11 mouse cellular contexts compared by ENCODE assay signal in the genomic region with DNA sequence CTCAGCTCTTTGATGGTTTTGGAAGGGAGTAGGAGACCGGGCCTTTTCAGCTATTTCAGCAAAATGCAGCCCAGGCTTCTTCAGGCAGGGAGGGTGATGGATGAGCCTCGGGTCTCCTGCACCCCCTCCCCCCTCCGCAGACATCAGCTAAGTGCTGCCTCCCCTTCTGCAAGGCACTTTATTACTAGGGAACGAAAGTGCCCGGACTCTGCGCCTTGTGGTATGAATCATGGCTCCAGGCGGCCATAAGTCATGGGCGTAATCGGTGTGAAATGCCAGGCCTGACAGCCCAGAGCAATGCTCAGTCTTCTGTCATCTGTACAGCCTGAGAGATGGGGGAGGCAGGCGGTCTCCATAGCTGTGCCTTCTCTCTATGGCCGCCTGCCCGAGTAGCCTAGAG. TPM values are rescaled to one million over a fixed set of nuclear protein-coding genes. Genes with fewer than 3 reads are reported as not detected.
A peak's percentile ranks its signal among the peaks of the same experiment; 100 is the strongest.
DNase-seq lines count a peak whose midpoint lies in the region; ATAC-seq and TF ChIP-seq lines count a peak whose summit lies in the region.
"Had no signal": no experiment of that assay in that cellular context is flagged by ENCODE, and none has a peak within 500 bp of the region (broad histone marks: within the 10 kb centered on the region; RNA-seq: fewer than 3 reads in every experiment).

No protein-coding gene starts in this region.

- TF ChIP-seq CTCF in lung, adult 2 months (IDR thresholded peaks at IDR 0.05; ENCODE audit: insufficient read depth, low read length), result no peak
- no peak for TF ChIP-seq CTCF in thymus, adult 2 months (IDR thresholded peaks at IDR 0.05; ENCODE audit: borderline replicate concordance, control insufficient read depth, extremely low read depth, insufficient read depth, low read length, poor library complexity)

- no peak overlapping the region for H3K4me2 ChIP-seq in heart, embryonic 14.5 days (ENCODE audit: low read length)
- no peak overlapping the region for H3K4me2 ChIP-seq in heart, embryonic 12.5 days
- no peak overlapping the region for H3K4me2 ChIP-seq in intestine, embryonic 15.5 days (replicated peaks)
- H3K4me2 ChIP-seq in stomach, embryonic 16.5 days (ENCODE audit: low read depth, low read length), result no peak overlapping the region

- no peak for TF ChIP-seq POLR2A in lung, adult 2 months (IDR thresholded peaks at IDR 0.05; ENCODE audit: borderline replicate concordance, extremely low read depth, low read depth, low read length)
- TF ChIP-seq POLR2A in thymus, adult 2 months (IDR thresholded peaks at IDR 0.05; ENCODE audit: control insufficient read depth, extremely low read depth, insufficient read depth, low read length, poor library complexity), result no peak

- H3K4me1 ChIP-seq in heart, embryonic 14.5 days (ENCODE audit: control insufficient read depth in 2 of 2, insufficient read depth in 2 of 2, low read length in 2 of 2), result peaks cover 62 to 66% of the 10 kb centered on the region in 2 experiments
- H3K4me1 ChIP-seq in heart, embryonic 12.5 days (replicated peaks), result peaks cover 69% of the 10 kb centered on the region
- H3K4me1 ChIP-seq in lung, adult 2 months (ENCODE audit: control insufficient read depth, insufficient read depth, low read length), result no peaks in the 10 kb centered on the region
- H3K4me1 ChIP-seq in intestine, embryonic 15.5 days (replicated peaks), result 0 out of 2 replicates have a peak, but pooled peaks cover 5% of the 10 kb centered on the region
- H3K4me1 ChIP-seq in stomach, embryonic 16.5 days (ENCODE audit: control insufficient read depth, insufficient read depth, low read length), result peaks cover 15% of the 10 kb centered on the region; the same call in 1 of the 2 replicates
- H3K4me1 ChIP-seq in thymus, adult 2 months (replicated peaks; ENCODE audit: control insufficient read depth, insufficient read depth, low read length), result peaks cover 12% of the 10 kb centered on the region; the same call in 1 of the 2 replicates

- no peaks in the 10 kb centered on the region for H3K36me3 ChIP-seq in heart, embryonic 14.5 days (ENCODE audit: control insufficient read depth, insufficient read depth, low read length)
- peaks cover 2% of the 10 kb centered on the region for H3K36me3 ChIP-seq in heart, embryonic 12.5 days
- H3K36me3 ChIP-seq in intestine, embryonic 15.5 days, result no peaks in the 10 kb centered on the region
- no peaks in the 10 kb centered on the region for H3K36me3 ChIP-seq in stomach, embryonic 16.5 days (ENCODE audit: control insufficient read depth, insufficient read depth, low read length)
- H3K36me3 ChIP-seq in thymus, adult 2 months (ENCODE audit: control insufficient read depth, insufficient read depth, low read length), result no peaks in the 10 kb centered on the region

- DNase-seq in lung, postnatal 10 days, result peak; percentile 41
- no peak for DNase-seq in lung, adult 2 months
- no peak for DNase-seq in thymus, adult 2 months
- no peak for DNase-seq in cerebellum, adult 9-11 months
- DNase-seq: cerebellum, adult 8-10 months had no signal

- H3K4me3 ChIP-seq in heart, embryonic 14.5 days (ENCODE audit: control insufficient read depth in 1 of 2, insufficient read depth in 1 of 2, low read depth in 1 of 2, low read length in 2 of 2), result no peak overlapping the region
- no peak overlapping the region for H3K4me3 ChIP-seq in heart, embryonic 12.5 days
- no peak overlapping the region for H3K4me3 ChIP-seq in lung, adult 2 months (replicated peaks; ENCODE audit: extremely low read depth, low read depth, low read length)
- no peak overlapping the region for H3K4me3 ChIP-seq in intestine, embryonic 15.5 days (replicated peaks)
- no peak overlapping the region for H3K4me3 ChIP-seq in stomach, embryonic 16.5 days (replicated peaks; ENCODE audit: low read length)
- no peak overlapping the region for H3K4me3 ChIP-seq in thymus, adult 2 months (ENCODE audit: control insufficient read depth, insufficient read depth, low read length)

- 57% methylated on average over 12 of the region's 12 CpGs for WGBS in heart, embryonic 14.5 days
- WGBS in heart, embryonic 12.5 days, result 55% methylated on average over 12 of the region's 12 CpGs
- 60% methylated on average over 12 of the region's 12 CpGs for WGBS in lung, adult 2 months
- WGBS in intestine, embryonic 15.5 days, result 37% methylated on average over 12 of the region's 12 CpGs
- WGBS in stomach, embryonic 16.5 days, result 33% methylated on average over 12 of the region's 12 CpGs
- WGBS in thymus, adult 2 months, result 89% methylated on average over 12 of the region's 12 CpGs

- no peaks in the 10 kb centered on the region for H3K27me3 ChIP-seq in heart, embryonic 14.5 days (ENCODE audit: control insufficient read depth, insufficient read depth, low read length)
- H3K27me3 ChIP-seq in heart, embryonic 12.5 days (replicated peaks), result no peaks in the 10 kb centered on the region
- H3K27me3 ChIP-seq in intestine, embryonic 15.5 days (replicated peaks), result no peaks in the 10 kb centered on the region
- no peaks in the 10 kb centered on the region for H3K27me3 ChIP-seq in stomach, embryonic 16.5 days (ENCODE audit: control insufficient read depth, insufficient read depth, low read length)
- no peaks in the 10 kb centered on the region for H3K27me3 ChIP-seq in thymus, adult 2 months (ENCODE audit: control insufficient read depth, insufficient read depth, low read length)

- H3K9me3 ChIP-seq in heart, embryonic 14.5 days (ENCODE audit: control insufficient read depth, low read length), result no peaks in the 10 kb centered on the region
- H3K9me3 ChIP-seq in heart, embryonic 12.5 days (replicated peaks), result no peaks in the 10 kb centered on the region
- H3K9me3 ChIP-seq in intestine, embryonic 15.5 days, result no peaks in the 10 kb centered on the region
- H3K9me3 ChIP-seq in stomach, embryonic 16.5 days (replicated peaks; ENCODE audit: control insufficient read depth, low read length), result no peaks in the 10 kb centered on the region

- ATAC-seq in heart, embryonic 14.5 days (ENCODE audit: insufficient number of reproducible peaks, insufficient read depth, low FRiP score, low read depth), result no peak
- no peak for ATAC-seq in heart, embryonic 12.5 days (ENCODE audit: insufficient number of reproducible peaks, low FRiP score)
- peak; percentile 75 for ATAC-seq in intestine, embryonic 15.5 days
- peak; percentile 71 for ATAC-seq in stomach, embryonic 16.5 days (ENCODE audit: insufficient read depth, low FRiP score)
- ATAC-seq: CD4-positive, CD25-positive, alpha-beta regulatory T cell, adult 4 months; forebrain, embryonic 14.5 days had no signal

- H3K27ac ChIP-seq in heart, embryonic 14.5 days (replicated peaks in 1 of 2; ENCODE audit: control insufficient read depth in 1 of 2, insufficient read depth in 1 of 2, low read depth in 2 of 2, low read length in 2 of 2), result peak overlapping the region in 1 of 2 experiments; percentile 90; a peak in 2 of 4 replicates
- no peak overlapping the region for H3K27ac ChIP-seq in heart, embryonic 12.5 days (ENCODE audit: poor library complexity, severe bottlenecking)
- 0 out of 2 replicates have a peak overlapping the region, but pooled peaks have one; percentile 17 for H3K27ac ChIP-seq in intestine, embryonic 15.5 days
- H3K27ac ChIP-seq in stomach, embryonic 16.5 days (ENCODE audit: low read length), result no peak overlapping the region
- no peak overlapping the region for H3K27ac ChIP-seq in thymus, adult 2 months (ENCODE audit: control insufficient read depth, insufficient read depth, low read length)

- 0 out of 2 replicates have a peak overlapping the region, but pooled peaks have one; percentile 38 for H3K9ac ChIP-seq in heart, embryonic 14.5 days (ENCODE audit: low read length)
- H3K9ac ChIP-seq in heart, embryonic 12.5 days, result no peak overlapping the region
- 0 out of 2 replicates have a peak overlapping the region, but pooled peaks have one; percentile 8 for H3K9ac ChIP-seq in intestine, embryonic 15.5 days
- H3K9ac ChIP-seq in stomach, embryonic 16.5 days (ENCODE audit: low read length), result no peak overlapping the region

RNA-seq across cellular contexts. Expression of a gene that starts 18.7 kb away (rescaled TPM):
- 0.55 and 1.8 TPM in 2 replicates for polyA plus RNA-seq in heart, embryonic 14.5 days (2014; fragmentation: Nextera tagmentation; extraction: Ambion mirVana)
- polyA plus RNA-seq in heart, embryonic 12.5 days (2016; fragmentation: Nextera tagmentation; extraction: Ambion mirVana), result 0.15 and 0.28 TPM in 2 replicates
- 0.17 and 0.18 TPM in 2 replicates for polyA plus RNA-seq in lung, adult 2 months (2012; rRNA removed)
- polyA plus RNA-seq in intestine, embryonic 15.5 days (2015; fragmentation: Nextera tagmentation; extraction: Ambion mirVana), result 3.9 and 5.4 TPM in 2 replicates
- polyA plus RNA-seq in stomach, embryonic 16.5 days (2015; fragmentation: Nextera tagmentation; extraction: Ambion mirVana), result 0.25 and 0.76 TPM in 2 replicates
- polyA plus RNA-seq in thymus, adult 2 months (2012; rRNA removed), result 0.41 and 0.69 TPM in 2 replicates
- polyA plus RNA-seq: CD4-positive, CD25-positive, alpha-beta regulatory T cell, adult 4 months; forebrain, embryonic 14.5 days had no signal

RNA-seq across cellular contexts. Expression of a gene that starts 41.4 kb away (rescaled TPM):
- polyA plus RNA-seq in heart, embryonic 14.5 days (2014; fragmentation: Nextera tagmentation; extraction: Ambion mirVana), result 0.66 and 0.70 TPM in 2 replicates
- polyA plus RNA-seq in heart, embryonic 12.5 days (2016; fragmentation: Nextera tagmentation; extraction: Ambion mirVana), result 0.50 and 0.56 TPM in 2 replicates
- polyA plus RNA-seq in lung, adult 2 months (2012; rRNA removed), result 0.03 and 0.04 TPM in 2 replicates
- 0.21 and 0.26 TPM in 2 replicates for polyA plus RNA-seq in intestine, embryonic 15.5 days (2015; fragmentation: Nextera tagmentation; extraction: Ambion mirVana)
- polyA plus RNA-seq in stomach, embryonic 16.5 days (2015; fragmentation: Nextera tagmentation; extraction: Ambion mirVana), result 0.04 and 0.10 TPM in 2 replicates
- polyA plus RNA-seq in thymus, adult 2 months (2012; rRNA removed), result 7.8 and 13.3 TPM in 2 replicates
- polyA plus RNA-seq: CD4-positive, CD25-positive, alpha-beta regulatory T cell, adult 4 months had no signal

Comparison
In these comparisons a context has a peak if more than half of its experiments do, and no peak if none do; other contexts are left out.
1. H3K9ac ChIP-seq: peak in heart, embryonic 14.5 days (single experiment) and intestine, embryonic 15.5 days (single experiment); none in heart, embryonic 12.5 days (single experiment) and stomach, embryonic 16.5 days (single experiment).
2. ATAC-seq: peak in intestine, embryonic 15.5 days (single experiment) and stomach, embryonic 16.5 days (single experiment); none in heart, embryonic 14.5 days (single experiment) and heart, embryonic 12.5 days (single experiment).